Mouse (Mus musculus) stomach, embryonic 14.5 days (tissue): Measurements from ENCODE around the gene Sec62. TPM values are rescaled to one million over a fixed set of nuclear protein-coding genes. Genes with fewer than 3 reads are reported as not detected.

Source experiments
- ATAC-seq: fragments of 200-750 bp; cut with Nextera tagmentation; 2 replicates; pipeline ENCODE4 v1.8.0; 2017; ENCODE audit warnings: low read depth, moderate TSS enrichment; ENCODE audit not compliant: insufficient number of reproducible peaks, insufficient read depth, low FRiP score
- H3K27ac ChIP-seq: fragments of 300-500 bp; sonication (generic); 2 replicates; pipeline ENCODE4 v1.5.1; 2014; ENCODE audit warnings: mild to moderate bottlenecking, low read length, moderate library complexity, mixed read lengths
- H3K27me3 ChIP-seq: fragments of 300-500 bp; sonication (generic); 2 replicates; pipeline ENCODE4 v1.6.1; 2014; ENCODE audit warnings: low read length, control low read depth, mixed read lengths; ENCODE audit not compliant: control insufficient read depth, insufficient read depth
- H3K36me3 ChIP-seq: fragments of 300-500 bp; sonication (generic); 2 replicates; pipeline ENCODE4 v1.6.1; 2014; ENCODE audit warnings: mild to moderate bottlenecking, control low read depth, low read length, moderate library complexity, mixed read lengths; ENCODE audit not compliant: control insufficient read depth, insufficient read depth
- H3K4me1 ChIP-seq: fragments of 300-500 bp; sonication (generic); 2 replicates; pipeline ENCODE4 v1.6.1; 2014; ENCODE audit warnings: low read length, control low read depth, mixed read lengths; ENCODE audit not compliant: control insufficient read depth, insufficient read depth
- H3K4me2 ChIP-seq: fragments of 300-500 bp; sonication (generic); replicated peaks from 2 replicates; pipeline ENCODE4 v1.6.1; 2014; ENCODE audit warnings: low read depth, low read length, control low read depth
- H3K4me3 ChIP-seq: fragments of 300-500 bp; sonication (generic); 2 replicates; pipeline ENCODE4 v1.5.1; 2014; ENCODE audit warnings: low read depth, low read length, control low read depth
- H3K9ac ChIP-seq: fragments of 300-500 bp; sonication (generic); replicated peaks from 2 replicates; pipeline ENCODE4 v1.6.1; 2014; ENCODE audit warnings: low read depth, mild to moderate bottlenecking, control low read depth, low read length, moderate library complexity, mixed read lengths
- H3K9me3 ChIP-seq: fragments of 300-500 bp; sonication (generic); 2 replicates; pipeline ENCODE4 v1.6.1; 2016; ENCODE audit warnings: low read depth, low read length, control low read depth; ENCODE audit not compliant: control insufficient read depth
- WGBS: fragments of 180-500 bp; shearing (Covaris S2); extraction: QIAGEN DNeasy Blood & Tissue Kit; methylation state at CpG from one replicate; pipeline ENCODE4 v1.1.7; 2014; 5-methylcytosine and 5-hydroxymethylcytosine counted together
- polyA plus RNA-seq: library from polyadenylated mRNA; unstranded; fragments of >200 nt; fragmentation: Nextera tagmentation; extraction: Ambion mirVana; gene quantifications from 2 replicates; pipeline ENCODE4 v1.2.1, GENCODE M21; 2014

Sec62 gene
- polyA plus RNA-seq = 101 and 106 TPM in 2 replicates

DNA sequence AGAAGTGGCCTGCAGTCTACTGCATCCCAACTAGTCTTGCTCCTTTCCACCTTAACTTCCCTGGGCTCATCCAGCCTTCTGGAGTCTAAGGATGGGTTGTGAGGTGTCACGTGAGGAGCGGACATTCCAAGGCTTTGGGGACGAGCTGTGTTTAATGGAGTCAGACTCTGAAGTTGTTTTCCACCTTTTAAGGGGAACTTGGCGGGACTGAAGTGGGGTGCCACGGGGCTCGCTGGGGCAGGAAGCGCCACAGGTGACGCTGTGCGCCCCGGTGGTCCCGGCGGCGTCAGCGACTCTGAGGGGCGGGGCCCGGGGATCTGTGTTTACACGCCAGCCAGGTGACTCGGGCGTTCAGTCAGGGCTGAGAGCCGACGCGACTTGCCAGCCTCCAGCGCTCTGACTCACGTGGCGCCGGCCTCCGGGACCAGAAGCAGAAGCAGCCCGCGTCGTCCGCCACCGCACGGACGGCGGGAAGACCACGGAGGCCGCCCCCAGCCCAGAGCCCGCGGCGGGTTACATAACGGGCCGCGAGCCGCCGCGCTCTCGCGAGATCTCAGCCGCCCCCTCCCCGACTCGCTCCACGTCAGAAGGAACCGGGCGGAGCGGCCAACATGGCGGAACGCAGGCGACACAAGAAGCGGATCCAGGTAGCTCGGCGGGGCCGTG is at the start of gene Sec62:
TSS of gene Sec62 (plus strand) at position 139 of the 666 bp plus-strand sequence.
- Histone ChIP-seq H3K36me3 (no peaks in the 10 kb centered on the region), H3K4me2 (peak within 1 kb of the TSS; percentile 79), H3K4me1 (no peaks in the 10 kb centered on the region), H3K4me3 (peak within 1 kb of the TSS; percentile 98), H3K27ac (peak within 1 kb of the TSS; percentile 94), H3K27me3 (no peaks in the 10 kb centered on the region), H3K9me3 (no peaks in the 10 kb centered on the region), H3K9ac (peak within 1 kb of the TSS; percentile 96)
- peak; percentile 96 for ATAC-seq
- WGBS = under 1% methylated on average over 62 of the region's 62 CpGs

DNA sequence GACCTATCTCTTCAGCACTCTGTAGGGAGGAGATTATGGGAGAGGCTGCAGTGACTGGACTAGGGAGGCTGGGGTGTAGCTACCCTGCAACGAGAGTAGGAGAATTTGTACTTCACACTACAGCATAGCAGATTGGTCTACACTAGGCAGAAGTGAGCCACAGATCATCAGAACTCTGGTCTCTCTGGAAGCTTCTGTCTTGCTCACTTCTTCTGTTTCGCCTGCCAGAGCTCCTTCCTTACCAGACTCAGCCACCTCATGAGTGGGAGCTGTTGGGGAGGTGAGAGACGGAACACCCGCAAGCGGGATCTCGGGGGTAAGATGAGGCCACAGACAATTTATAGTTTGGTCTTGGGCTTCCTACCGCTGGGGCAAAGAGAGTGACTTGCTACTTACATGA is 49.8 kb upstream of the Sec62 start:
- no peak overlapping the region for H3K4me2 ChIP-seq
- ATAC-seq = no peak
- no peak overlapping the region for H3K4me3 ChIP-seq
- H3K36me3 ChIP-seq = no peaks in the 10 kb centered on the region
- H3K27me3 ChIP-seq = no peaks in the 10 kb centered on the region
- no peaks in the 10 kb centered on the region for H3K9me3 ChIP-seq
- H3K9ac ChIP-seq = no peak overlapping the region
- H3K4me1 ChIP-seq = no peaks in the 10 kb centered on the region
- H3K27ac ChIP-seq = no peak overlapping the region
- 81% methylated on average over 7 of the region's 7 CpGs for WGBS

- H3K27ac ChIP-seq = no peak within 1 kb of the TSS
- peaks cover 4% of the 10 kb centered on the region; the same call in 1 of the 2 replicates for H3K4me1 ChIP-seq
- ATAC-seq = no peak
- H3K4me3 ChIP-seq = no peak within 1 kb of the TSS
- no peak within 1 kb of the TSS for H3K4me2 ChIP-seq
- no peaks in the 10 kb centered on the region for H3K27me3 ChIP-seq
- no peaks in the 10 kb centered on the region for H3K36me3 ChIP-seq
- H3K9me3 ChIP-seq = no peaks in the 10 kb centered on the region
- WGBS = 78% methylated on average over 7 of the region's 7 CpGs
- H3K9ac ChIP-seq = no peak within 1 kb of the TSS
Observed at GRCm38 (mm10) chr3:30746006-30746405, 46.7 kb upstream of the Sec62 start, which contains the start of gene Samd7. Samd7 (plus strand) TSS chr3:30746293.

GRCm38 (mm10) chr3:30748316-30748715 is 44.4 kb upstream of the Sec62 start:
- H3K9ac ChIP-seq = no peak overlapping the region
- ATAC-seq = no peak
- no peak overlapping the region for H3K27ac ChIP-seq
- WGBS = 72% methylated on average over 9 of the region's 9 CpGs
- H3K27me3 ChIP-seq = no peaks in the 10 kb centered on the region
- no peaks in the 10 kb centered on the region for H3K9me3 ChIP-seq
- H3K4me2 ChIP-seq = no peak overlapping the region
- H3K4me3 ChIP-seq = no peak overlapping the region
- peaks cover 4% of the 10 kb centered on the region; the same call in 1 of the 2 replicates for H3K4me1 ChIP-seq
- no peaks in the 10 kb centered on the region for H3K36me3 ChIP-seq

DNA sequence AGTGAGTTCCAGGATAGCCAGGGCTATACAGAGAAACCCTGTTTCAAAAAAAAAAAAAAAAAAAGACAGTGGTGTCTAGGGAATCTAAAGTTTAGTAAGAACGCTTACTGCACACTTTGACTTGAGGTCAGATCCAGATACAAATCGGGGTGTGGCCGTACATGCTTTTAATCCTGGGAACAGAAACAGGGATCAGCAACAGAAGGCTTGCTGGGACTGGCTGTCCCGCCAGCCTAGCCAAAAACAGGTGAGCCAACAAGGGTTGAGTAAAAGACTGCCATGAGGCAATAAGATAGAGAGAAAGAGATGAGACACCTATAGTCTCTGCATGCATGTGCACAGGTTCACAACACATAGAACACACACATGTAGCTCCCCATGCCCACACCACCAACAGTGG is 38.0 kb upstream of the Sec62 start:
- Histone ChIP-seq H3K27ac (no peak overlapping the region), H3K36me3 (no peaks in the 10 kb centered on the region), H3K9me3 (no peaks in the 10 kb centered on the region), H3K9ac (no peak overlapping the region), H3K4me3 (no peak overlapping the region), H3K4me1 (no peaks in the 10 kb centered on the region), H3K4me2 (no peak overlapping the region), H3K27me3 (no peaks in the 10 kb centered on the region)
- WGBS = 88% methylated on average over 4 of the region's 4 CpGs
- ATAC-seq = no peak

DNA sequence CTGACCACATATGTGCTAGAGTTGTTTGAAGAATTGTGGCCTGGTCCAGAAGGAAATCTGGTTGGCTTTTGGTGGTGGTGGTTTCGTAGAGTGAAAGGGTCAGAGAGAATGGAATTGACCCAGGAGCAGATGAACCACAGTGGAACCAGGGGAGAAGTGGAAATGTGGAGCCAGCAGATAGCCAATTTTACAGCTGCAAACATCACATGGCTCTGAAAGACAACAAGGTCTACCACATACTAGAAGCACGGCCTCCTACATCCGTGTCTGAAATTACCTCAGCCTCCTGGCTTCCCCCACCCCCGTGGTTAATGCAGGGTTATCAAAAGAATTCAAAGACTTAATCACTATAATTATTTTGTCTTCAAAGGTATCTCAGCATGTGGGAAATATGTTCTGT is 27.8 kb upstream of the Sec62 start:
- 89% methylated on average over 4 of the region's 4 CpGs for WGBS

GRCm38 (mm10) chr3:30765311-30766027 is 27.2 kb upstream of the Sec62 start:
- Histone ChIP-seq H3K36me3 (no peaks in the 10 kb centered on the region), H3K27me3 (no peaks in the 10 kb centered on the region), H3K9me3 (no peaks in the 10 kb centered on the region), H3K9ac (no peak overlapping the region), H3K27ac (no peak overlapping the region), H3K4me1 (no peaks in the 10 kb centered on the region), H3K4me3 (no peak overlapping the region), H3K4me2 (no peak overlapping the region)
- WGBS = 69% methylated on average over 10 of the region's 10 CpGs
- ATAC-seq = peak; percentile 90

More for the DNA sequence above, 27.8 kb upstream of the Sec62 start:
- Histone ChIP-seq H3K4me2 (no peak overlapping the region), H3K36me3 (no peaks in the 10 kb centered on the region), H3K4me1 (no peaks in the 10 kb centered on the region), H3K9ac (no peak overlapping the region), H3K27ac (no peak overlapping the region), H3K27me3 (no peaks in the 10 kb centered on the region), H3K9me3 (no peaks in the 10 kb centered on the region), H3K4me3 (no peak overlapping the region)
- ATAC-seq = no peak

- no peaks in the 10 kb centered on the region for H3K9me3 ChIP-seq
- 61% methylated on average over 7 of the region's 7 CpGs for WGBS
- no peaks in the 10 kb centered on the region for H3K36me3 ChIP-seq
- no peaks in the 10 kb centered on the region for H3K27me3 ChIP-seq
- peak; percentile 76 for ATAC-seq
- no peak overlapping the region for H3K4me3 ChIP-seq
- no peaks in the 10 kb centered on the region for H3K4me1 ChIP-seq
- H3K27ac ChIP-seq = no peak overlapping the region
- H3K9ac ChIP-seq = no peak overlapping the region
- H3K4me2 ChIP-seq = no peak overlapping the region
Observed at GRCm38 (mm10) chr3:30766177-30766576, 26.5 kb upstream of the Sec62 start.
